8 mouse cellular contexts compared by ENCODE assay signal in genomic region chr10:9674561-9675521, GRCm38 (mm10). TPM values are rescaled to one million over a fixed set of nuclear protein-coding genes. Genes with fewer than 3 reads are reported as not detected.
DNase-seq lines count a peak whose midpoint lies in the region; ATAC-seq and TF ChIP-seq lines count a peak whose summit lies in the region.

Gene Samd5 (minus strand): TSS chr10:9675208.

- no peak for TF ChIP-seq POLR2A in olfactory bulb, adult 2 months (IDR thresholded peaks at IDR 0.05; ENCODE audit: insufficient read depth, low read depth, low read length)

- no peaks in the 10 kb centered on the region for H3K36me3 ChIP-seq in forebrain, embryonic 13.5 days (ENCODE audit: poor library complexity, severe bottlenecking)
- no peaks in the 10 kb centered on the region for H3K36me3 ChIP-seq in heart, embryonic 16.5 days (ENCODE audit: control insufficient read depth, insufficient read depth)
- H3K36me3 ChIP-seq in lung, embryonic 14.5 days (ENCODE audit: insufficient read depth) = no peaks in the 10 kb centered on the region

- peaks cover 35% of the 10 kb centered on the region for H3K27me3 ChIP-seq in forebrain, embryonic 13.5 days
- H3K27me3 ChIP-seq in heart, embryonic 16.5 days (ENCODE audit: control insufficient read depth, insufficient read depth, low read length) = peaks cover 6% of the 10 kb centered on the region; the same call in 1 of the 2 replicates
- no peaks in the 10 kb centered on the region for H3K27me3 ChIP-seq in lung, embryonic 14.5 days (ENCODE audit: insufficient read depth, low read length)

- ATAC-seq in forebrain, embryonic 13.5 days = peak; percentile 71
- ATAC-seq in heart, embryonic 16.5 days (replicated peaks; ENCODE audit: extremely low read depth, insufficient read depth, low FRiP score) = peak; percentile 78
- ATAC-seq in lung, embryonic 14.5 days (ENCODE audit: insufficient read depth) = peak; percentile 85

- peak within 1 kb of the TSS; percentile 59 for H3K4me3 ChIP-seq in forebrain, embryonic 13.5 days
- H3K4me3 ChIP-seq in heart, embryonic 16.5 days (ENCODE audit: low read length) = peak within 1 kb of the TSS; percentile 84
- peak within 1 kb of the TSS; percentile 80 for H3K4me3 ChIP-seq in layer of hippocampus, adult 2 months
- H3K4me3 ChIP-seq in lung, embryonic 14.5 days (ENCODE audit: low read depth, low read length) = peak within 1 kb of the TSS; percentile 71
- peak within 1 kb of the TSS; percentile 50 for H3K4me3 ChIP-seq in olfactory bulb, adult 2 months (ENCODE audit: insufficient read depth, low read depth, low read length)

- under 1% methylated on average over 89 of the region's 91 CpGs for WGBS in forebrain, embryonic 13.5 days
- WGBS in heart, embryonic 16.5 days = under 1% methylated on average over 87 of the region's 91 CpGs
- WGBS in lung, embryonic 14.5 days = under 1% methylated on average over 91 of the region's 91 CpGs
- under 1% methylated on average over 84 of the region's 91 CpGs for WGBS in olfactory bulb, adult 2 months

- peaks cover 15% of the 10 kb centered on the region for H3K4me1 ChIP-seq in forebrain, embryonic 13.5 days
- peaks cover 14% of the 10 kb centered on the region for H3K4me1 ChIP-seq in heart, embryonic 16.5 days (ENCODE audit: control insufficient read depth, insufficient read depth, low read length)
- no peaks in the 10 kb centered on the region for H3K4me1 ChIP-seq in lung, embryonic 14.5 days (ENCODE audit: insufficient read depth)
- peaks cover 24% of the 10 kb centered on the region for H3K4me1 ChIP-seq in olfactory bulb, adult 2 months (ENCODE audit: control insufficient read depth, insufficient read depth, low read length)

- peak within 1 kb of the TSS; percentile 89 for H3K4me2 ChIP-seq in forebrain, embryonic 13.5 days
- H3K4me2 ChIP-seq in heart, embryonic 16.5 days (ENCODE audit: low read depth, low read length) = peak within 1 kb of the TSS; percentile 94
- peak within 1 kb of the TSS; percentile 93 for H3K4me2 ChIP-seq in lung, embryonic 14.5 days

- peak; percentile 36 for TF ChIP-seq CTCF in layer of hippocampus, adult 2 months (conservative IDR thresholded peaks at IDR 0.05)
- 0 out of 2 replicates have a peak, but pooled peaks have one; percentile 11 for TF ChIP-seq CTCF in lung, embryonic 14.5 days (IDR thresholded peaks at IDR 0.05; ENCODE audit: low read depth)
- 0 out of 2 replicates have a peak, but pooled peaks have one; percentile 6 for TF ChIP-seq CTCF in olfactory bulb, adult 2 months (IDR thresholded peaks at IDR 0.05; ENCODE audit: insufficient read depth, low read depth, low read length)

- H3K27ac ChIP-seq in forebrain, embryonic 13.5 days = peak within 1 kb of the TSS; percentile 48
- peak within 1 kb of the TSS; percentile 57 for H3K27ac ChIP-seq in heart, embryonic 16.5 days (ENCODE audit: low read length)
- peak within 1 kb of the TSS; percentile 84 for H3K27ac ChIP-seq in layer of hippocampus, adult 2 months
- peak within 1 kb of the TSS; percentile 73; the same call in 1 of the 2 replicates for H3K27ac ChIP-seq in lung, embryonic 14.5 days (ENCODE audit: low read depth)
- no peak within 1 kb of the TSS for H3K27ac ChIP-seq in olfactory bulb, adult 2 months (ENCODE audit: insufficient read depth, low read depth, low read length)

- peak; percentile 16 to 50 for DNase-seq in urinary bladder, adult 18-20 months (ENCODE audit: low spot score in 2 of 2)
- DNase-seq in urinary bladder, postnatal 10 days (ENCODE audit: low spot score) = no peak
- DNase-seq in layer of hippocampus, adult 2 months (ENCODE audit: low spot score in 2 of 2) = peak; percentile 40 to 52
- peak; percentile 85 for DNase-seq in lung, embryonic 14.5 days
- no peak for DNase-seq in T-cell, adult 2 months (ENCODE audit: low spot score)

- H3K9me3 ChIP-seq in forebrain, embryonic 13.5 days (replicated peaks) = no peaks in the 10 kb centered on the region
- H3K9me3 ChIP-seq in heart, embryonic 16.5 days (replicated peaks; ENCODE audit: control insufficient read depth, low read length) = no peaks in the 10 kb centered on the region
- H3K9me3 ChIP-seq in lung, embryonic 14.5 days (ENCODE audit: low read depth, low read length) = no peaks in the 10 kb centered on the region

- H3K9ac ChIP-seq in forebrain, embryonic 13.5 days = peak within 1 kb of the TSS; percentile 73
- H3K9ac ChIP-seq in heart, embryonic 16.5 days (ENCODE audit: low read length) = peak within 1 kb of the TSS; percentile 79
- peak within 1 kb of the TSS; percentile 64 for H3K9ac ChIP-seq in lung, embryonic 14.5 days

RNA-seq across cellular contexts. Expression of gene Samd5, which starts in this region (rescaled TPM):
- 3.7 and 3.9 TPM in 2 replicates for polyA plus RNA-seq in forebrain, embryonic 13.5 days (2015; fragmentation: Nextera tagmentation; extraction: Ambion mirVana)
- polyA plus RNA-seq in heart, embryonic 16.5 days (2015; fragmentation: Nextera tagmentation; extraction: Ambion mirVana) = 2.3 and 4.3 TPM in 2 replicates
- 10 to 100 TPM; 15.2 to 17.0 TPM for total RNA-seq in layer of hippocampus, adult 2 months (2021)
- 14.4 and 15.3 TPM in 2 replicates for polyA plus RNA-seq in lung, embryonic 14.5 days (2014; fragmentation: Nextera tagmentation; extraction: Ambion mirVana)
- polyA plus RNA-seq in olfactory bulb, adult 2 months (2012; ENCODE audit: insufficient read depth, insufficient read length, low replicate concordance, missing spikeins) = not detected in 2 replicates

Comparison
In these comparisons a context has a peak if more than half of its experiments do, and no peak if none do; other contexts are left out.
1. DNase-seq: peak in urinary bladder, adult 18-20 months (2 of 2), layer of hippocampus, adult 2 months (2 of 2) and lung, embryonic 14.5 days (single experiment); none in urinary bladder, postnatal 10 days (single experiment) and T-cell, adult 2 months (single experiment).
2. Peak in every context shown above with its lines, with median percentiles within 50 percentile points of each other: ATAC-seq, H3K4me2 ChIP-seq, H3K4me3 ChIP-seq, H3K9ac ChIP-seq and CTCF ChIP-seq.